Mouse (Mus musculus) limb, embryonic 12.5 days (tissue): Measurements from ENCODE around the gene Hnf1b. TPM values are rescaled to one million over a fixed set of nuclear protein-coding genes. Genes with fewer than 3 reads are reported as not detected.

Experiments used
- ATAC-seq: fragments of 200-750 bp; cut with Nextera tagmentation; 2 replicates; pipeline ENCODE4 v1.8.0; 2017; ENCODE audit warnings: low read depth, moderate TSS enrichment; ENCODE audit not compliant: insufficient number of reproducible peaks, insufficient read depth, low FRiP score, low TSS enrichment
- H3K27ac ChIP-seq: fragments of 300-500 bp; sonication (generic); 2 replicates; pipeline ENCODE4 v1.5.1; 2016; ENCODE audit warnings: mild to moderate bottlenecking, moderate library complexity
- H3K27me3 ChIP-seq: fragments of 300-500 bp; sonication (generic); 2 replicates; pipeline ENCODE4 v1.6.1; 2016; ENCODE audit warnings: mild to moderate bottlenecking, moderate library complexity
- H3K36me3 ChIP-seq: fragments of 300-500 bp; sonication (generic); 2 replicates; pipeline ENCODE4 v1.6.1; 2016; ENCODE audit warnings: mild to moderate bottlenecking, moderate library complexity
- H3K4me1 ChIP-seq: fragments of 300-500 bp; sonication (generic); replicated peaks from 2 replicates; pipeline ENCODE4 v1.6.1; 2016
- H3K4me2 ChIP-seq: fragments of 300-500 bp; sonication (generic); 2 replicates; pipeline ENCODE4 v1.6.1; 2016; ENCODE audit warnings: mild to moderate bottlenecking, moderate library complexity
- H3K4me3 ChIP-seq: fragments of 300-500 bp; sonication (generic); replicated peaks from 2 replicates; pipeline ENCODE4 v1.5.1; 2016; ENCODE audit warnings: mild to moderate bottlenecking
- H3K9ac ChIP-seq: fragments of 300-500 bp; sonication (generic); replicated peaks from 2 replicates; pipeline ENCODE4 v1.6.1; 2016; ENCODE audit warnings: mild to moderate bottlenecking, moderate library complexity
- H3K9me3 ChIP-seq: fragments of 300-500 bp; sonication (generic); 2 replicates; pipeline ENCODE4 v1.6.1; 2016; ENCODE audit warnings: mild to moderate bottlenecking, moderate library complexity
- WGBS: fragments of 180-500 bp; shearing (Covaris S2); methylation state at CpG from one replicate; pipeline ENCODE4 v1.1.7; 2016; 5-methylcytosine and 5-hydroxymethylcytosine counted together
- polyA plus RNA-seq: library from polyadenylated mRNA; unstranded; fragments of >200 nt; fragmentation: Nextera tagmentation; extraction: Ambion mirVana; gene quantifications from 2 replicates; pipeline ENCODE4 v1.2.1, GENCODE M21; 2016

Hnf1b gene
- polyA plus RNA-seq, 1 experiment from 2014 or later = not detected

DNA sequence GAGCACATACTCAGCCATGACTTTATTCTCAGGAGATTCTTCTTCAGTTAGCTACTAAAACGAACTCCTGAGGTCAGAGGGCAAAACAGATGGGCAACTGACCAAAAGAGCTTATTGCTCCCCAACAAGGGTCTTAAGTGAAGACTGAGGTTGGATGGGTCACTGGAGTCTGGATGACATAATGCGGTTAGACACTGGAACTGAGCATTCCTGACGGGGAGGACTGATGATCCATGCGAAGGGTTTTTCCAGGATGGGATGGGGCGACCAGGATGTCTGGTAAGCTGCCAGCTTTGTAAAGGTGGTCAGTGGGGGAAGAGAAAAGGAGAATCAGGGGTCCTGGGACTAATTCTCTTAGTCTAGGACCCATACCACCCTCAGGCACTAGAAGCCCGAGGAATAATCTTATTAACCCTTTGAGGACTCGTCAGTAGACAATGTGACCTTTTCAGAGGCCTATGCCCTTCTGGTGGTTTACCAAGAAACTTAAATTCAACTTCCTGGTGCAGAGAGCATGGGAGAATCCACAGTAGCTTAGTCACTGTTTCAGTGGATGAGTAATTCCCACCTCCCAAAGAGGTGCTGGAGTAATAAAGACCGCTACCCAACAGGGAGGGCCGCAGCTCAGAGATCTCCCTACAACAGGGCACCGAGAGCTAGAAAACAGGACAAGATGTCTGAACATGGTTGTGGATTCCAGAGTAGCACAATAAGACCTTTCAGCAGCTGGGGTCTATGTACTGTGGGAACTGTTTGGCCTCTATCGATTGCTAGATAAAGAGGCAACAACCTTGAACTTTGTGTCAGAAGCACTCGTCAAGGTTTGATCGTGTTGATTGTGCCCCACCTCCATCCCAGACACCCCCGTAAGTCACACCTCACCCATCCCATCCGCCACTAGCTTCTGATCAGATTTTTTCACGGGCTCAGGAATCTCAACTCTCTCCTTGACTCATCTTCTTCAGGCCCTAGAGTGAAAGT lies 46.9 kb downstream of the Hnf1b start:
- no peak for ATAC-seq
- Histone ChIP-seq H3K9ac (no peak overlapping the region), H3K4me2 (no peak overlapping the region), H3K4me1 (no peaks in the 10 kb centered on the region), H3K9me3 (no peaks in the 10 kb centered on the region), H3K27ac (no peak overlapping the region), H3K4me3 (no peak overlapping the region), H3K27me3 (no peaks in the 10 kb centered on the region), H3K36me3 (no peaks in the 10 kb centered on the region)
- 83% methylated on average over 16 of the region's 16 CpGs for WGBS

DNA sequence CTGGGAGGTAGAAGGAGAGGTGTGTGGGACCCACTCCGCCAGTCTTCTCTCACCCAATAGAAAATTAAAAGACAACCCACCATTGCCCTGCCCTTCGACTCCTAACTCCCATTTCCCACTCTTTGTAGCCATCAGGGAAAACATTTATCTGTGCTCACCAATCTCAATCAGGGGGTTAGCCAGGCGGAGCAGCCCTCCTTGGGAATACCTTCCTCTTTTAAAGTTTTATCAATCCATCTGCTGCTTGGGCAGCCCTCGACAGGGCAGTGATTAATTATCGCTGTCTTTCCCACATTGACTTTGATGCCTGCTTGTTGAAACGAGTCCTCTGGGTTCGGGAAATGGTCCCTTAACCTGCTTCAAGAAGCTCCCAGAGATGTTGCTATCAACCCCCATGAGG lies 47.7 kb downstream of the Hnf1b start:
- Histone ChIP-seq H3K27me3 (no peaks in the 10 kb centered on the region), H3K9ac (no peak overlapping the region), H3K4me3 (no peak overlapping the region), H3K27ac (no peak overlapping the region), H3K4me2 (no peak overlapping the region), H3K9me3 (no peaks in the 10 kb centered on the region), H3K36me3 (no peaks in the 10 kb centered on the region), H3K4me1 (no peaks in the 10 kb centered on the region)
- ATAC-seq = no peak
- 62% methylated on average over 7 of the region's 7 CpGs for WGBS

DNA sequence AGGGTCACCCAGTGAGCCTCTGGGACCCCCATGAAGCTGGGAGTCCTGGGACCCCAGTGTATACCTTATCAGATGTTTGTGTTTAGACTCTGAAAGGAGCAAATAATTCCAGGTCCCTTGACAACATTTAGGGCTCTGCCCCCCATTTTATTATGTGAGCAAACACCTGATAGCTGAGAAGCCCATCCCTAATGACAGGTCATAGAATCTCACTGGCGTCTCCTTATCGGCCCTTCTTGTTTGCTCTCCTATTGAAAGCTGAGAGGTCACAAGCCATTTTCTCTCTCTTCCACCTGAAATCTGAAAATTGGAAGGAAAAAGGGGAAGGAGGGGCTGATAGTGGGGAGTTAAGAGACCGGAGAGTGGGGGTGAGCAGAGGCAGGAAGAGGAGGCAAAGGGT lies 52.9 kb downstream of the Hnf1b start:
- Histone ChIP-seq H3K27ac (no peak overlapping the region), H3K4me3 (no peak overlapping the region), H3K4me2 (no peak overlapping the region), H3K4me1 (no peaks in the 10 kb centered on the region), H3K27me3 (no peaks in the 10 kb centered on the region), H3K9ac (no peak overlapping the region), H3K36me3 (no peaks in the 10 kb centered on the region), H3K9me3 (no peaks in the 10 kb centered on the region)
- ATAC-seq = no peak
- WGBS = 86% methylated on average over 3 of the region's 3 CpGs

DNA sequence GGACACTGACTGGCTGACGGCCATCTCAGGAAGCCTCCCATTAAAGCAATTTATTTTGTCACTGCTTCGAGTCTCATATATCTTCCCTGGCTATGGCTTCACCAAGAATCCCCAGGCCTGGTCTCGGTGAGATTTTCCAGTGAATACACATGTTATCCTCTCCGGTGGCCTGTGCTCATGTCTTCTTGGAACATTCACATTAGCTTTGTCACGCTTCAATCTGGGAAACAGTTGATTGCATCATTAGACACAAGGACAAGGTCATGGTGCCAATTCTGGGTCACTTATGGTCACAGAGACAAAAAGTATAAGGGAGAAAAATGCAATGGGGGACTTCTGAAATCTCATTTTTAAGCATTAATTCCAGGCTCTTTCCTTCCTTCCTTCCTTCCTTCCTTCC lies 55.9 kb downstream of the Hnf1b start:
- no peaks in the 10 kb centered on the region for H3K36me3 ChIP-seq
- no peak overlapping the region for H3K9ac ChIP-seq
- no peak for ATAC-seq
- no peaks in the 10 kb centered on the region for H3K27me3 ChIP-seq
- no peak overlapping the region for H3K4me3 ChIP-seq
- WGBS = 72% methylated on average over 5 of the region's 5 CpGs
- H3K4me2 ChIP-seq = no peak overlapping the region
- H3K9me3 ChIP-seq = no peaks in the 10 kb centered on the region
- no peak overlapping the region for H3K27ac ChIP-seq
- no peaks in the 10 kb centered on the region for H3K4me1 ChIP-seq

DNA sequence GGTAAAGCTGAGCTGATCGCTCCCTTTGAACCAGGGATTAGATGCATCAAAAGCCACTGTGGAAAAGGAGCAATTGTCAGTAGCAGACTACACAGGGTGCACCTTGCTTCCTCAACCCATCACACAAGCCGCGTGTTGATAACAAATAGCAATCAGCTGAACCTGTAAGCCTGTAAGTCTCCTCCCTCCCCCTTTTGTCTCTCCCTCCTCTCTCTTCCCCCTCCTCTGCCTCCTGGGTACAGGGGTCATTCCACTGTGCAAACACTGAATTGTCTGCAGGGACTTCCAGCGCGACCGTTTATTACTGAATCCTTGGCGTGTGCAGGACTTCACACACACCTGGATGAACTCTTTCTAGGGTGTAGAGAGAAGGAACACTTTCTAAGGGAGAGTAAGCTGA lies 58.5 kb downstream of the Hnf1b start:
- ATAC-seq = no peak
- Histone ChIP-seq H3K27me3 (no peaks in the 10 kb centered on the region), H3K4me2 (no peak overlapping the region), H3K4me1 (no peaks in the 10 kb centered on the region), H3K9me3 (no peaks in the 10 kb centered on the region), H3K9ac (no peak overlapping the region), H3K27ac (no peak overlapping the region), H3K36me3 (no peaks in the 10 kb centered on the region), H3K4me3 (no peak overlapping the region)
- WGBS = 40% methylated on average over 7 of the region's 7 CpGs

DNA sequence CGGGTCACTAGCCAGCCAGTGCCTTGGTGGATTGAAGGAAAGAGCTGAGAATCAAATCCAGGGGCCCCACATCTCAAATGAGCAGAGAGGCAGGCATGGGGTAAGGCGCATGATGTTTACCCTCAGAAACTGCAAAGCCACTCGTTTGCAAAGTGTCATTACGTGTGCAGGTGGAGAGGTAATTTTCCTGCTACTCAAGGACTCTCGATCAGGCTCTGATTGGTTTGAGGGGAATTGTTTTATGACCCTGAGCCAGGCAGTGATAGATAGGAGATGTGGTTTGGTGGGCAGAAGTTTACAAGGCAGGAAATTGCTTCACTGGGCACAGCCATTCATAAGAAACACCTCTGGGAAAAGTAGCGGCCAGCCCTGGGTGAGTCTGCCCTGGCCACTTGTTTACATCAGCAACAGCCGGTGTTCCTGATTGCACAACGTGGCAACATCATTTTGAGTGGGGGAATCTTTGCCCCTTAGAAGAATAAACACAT lies 64.0 kb downstream of the Hnf1b start:
- ATAC-seq = no peak
- Histone ChIP-seq H3K27ac (no peak overlapping the region), H3K9me3 (no peaks in the 10 kb centered on the region), H3K4me2 (no peak overlapping the region), H3K36me3 (no peaks in the 10 kb centered on the region), H3K4me1 (no peaks in the 10 kb centered on the region), H3K9ac (no peak overlapping the region), H3K27me3 (no peaks in the 10 kb centered on the region), H3K4me3 (no peak overlapping the region)
- WGBS = 18% methylated on average over 8 of the region's 8 CpGs

DNA sequence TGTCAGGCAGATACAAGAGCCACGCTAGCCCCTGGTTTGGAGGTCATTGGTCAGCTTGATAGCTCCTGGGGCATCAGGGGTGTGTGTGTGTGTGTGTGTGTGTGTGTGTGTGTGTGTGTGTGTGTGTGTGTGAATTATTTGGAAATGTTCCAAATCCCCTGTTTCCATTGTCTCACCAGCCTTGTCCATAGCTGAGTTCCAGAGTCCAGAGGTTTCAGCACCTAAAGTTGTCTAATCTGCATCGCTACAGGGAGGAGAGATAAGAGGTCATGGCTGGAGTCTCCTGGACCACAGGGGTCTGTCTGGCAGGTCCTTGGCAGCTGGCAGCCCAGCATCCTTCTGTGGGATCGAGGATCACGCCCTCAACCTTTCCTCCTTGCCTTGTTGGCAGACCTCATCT lies 64.6 kb downstream of the Hnf1b start:
- H3K36me3 ChIP-seq = no peaks in the 10 kb centered on the region
- H3K9ac ChIP-seq = no peak overlapping the region
- H3K27me3 ChIP-seq = no peaks in the 10 kb centered on the region
- no peaks in the 10 kb centered on the region for H3K9me3 ChIP-seq
- no peak overlapping the region for H3K4me2 ChIP-seq
- H3K27ac ChIP-seq = no peak overlapping the region
- no peak overlapping the region for H3K4me3 ChIP-seq
- H3K4me1 ChIP-seq = no peaks in the 10 kb centered on the region
- ATAC-seq = no peak
- 72% methylated on average over 4 of the region's 4 CpGs for WGBS

DNA sequence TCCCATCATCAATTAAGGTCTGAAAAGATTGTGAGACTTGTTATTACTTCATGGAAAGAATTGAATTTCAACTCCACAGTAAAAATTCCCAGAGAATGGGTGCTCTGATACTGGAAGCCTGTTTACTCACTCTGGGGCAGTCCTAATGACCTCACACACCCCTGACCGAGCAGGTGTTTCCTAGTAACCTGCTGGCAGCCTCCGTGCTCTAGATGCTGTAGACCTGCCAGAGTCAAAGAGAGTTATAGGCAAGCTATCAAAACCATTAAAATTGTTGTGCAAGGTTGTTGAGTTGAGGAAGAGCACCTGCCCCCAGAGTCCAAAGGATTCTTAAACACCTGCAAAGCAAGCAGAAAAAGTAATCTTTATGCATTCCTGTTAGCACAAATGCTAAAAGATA lies 72.7 kb downstream of the Hnf1b start:
- no peak overlapping the region for H3K9ac ChIP-seq
- 48% methylated on average over 2 of the region's 2 CpGs for WGBS
- no peak for ATAC-seq
- H3K27me3 ChIP-seq = no peaks in the 10 kb centered on the region
- H3K36me3 ChIP-seq = no peaks in the 10 kb centered on the region
- H3K27ac ChIP-seq = no peak overlapping the region
- H3K4me1 ChIP-seq = no peaks in the 10 kb centered on the region
- H3K4me3 ChIP-seq = no peak overlapping the region
- H3K9me3 ChIP-seq = no peaks in the 10 kb centered on the region
- H3K4me2 ChIP-seq = no peak overlapping the region

DNA sequence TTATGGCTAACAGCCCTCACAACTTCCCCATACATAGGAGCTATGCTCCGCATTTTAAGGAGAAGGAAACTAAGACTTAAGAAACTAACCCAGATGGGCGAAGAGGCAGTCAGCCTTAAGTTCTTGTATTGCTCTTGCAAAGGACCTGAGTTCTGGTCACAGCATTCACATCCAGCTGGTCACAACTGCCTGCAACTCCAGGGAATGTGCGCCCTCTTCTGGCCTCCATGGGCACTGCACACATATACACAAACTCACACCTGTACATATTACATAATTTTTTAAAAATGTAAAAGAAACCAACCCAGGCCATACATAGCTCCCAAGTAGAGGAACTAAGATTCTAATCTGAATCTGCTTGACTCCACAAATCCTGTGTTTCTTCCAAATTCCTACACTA lies 77.2 kb downstream of the Hnf1b start:
- WGBS = 53% methylated on average over 3 of the region's 3 CpGs
- Histone ChIP-seq H3K4me2 (no peak overlapping the region), H3K9me3 (no peaks in the 10 kb centered on the region), H3K4me1 (no peaks in the 10 kb centered on the region), H3K9ac (no peak overlapping the region), H3K36me3 (no peaks in the 10 kb centered on the region), H3K27me3 (no peaks in the 10 kb centered on the region), H3K27ac (no peak overlapping the region), H3K4me3 (no peak overlapping the region)
- no peak for ATAC-seq

DNA sequence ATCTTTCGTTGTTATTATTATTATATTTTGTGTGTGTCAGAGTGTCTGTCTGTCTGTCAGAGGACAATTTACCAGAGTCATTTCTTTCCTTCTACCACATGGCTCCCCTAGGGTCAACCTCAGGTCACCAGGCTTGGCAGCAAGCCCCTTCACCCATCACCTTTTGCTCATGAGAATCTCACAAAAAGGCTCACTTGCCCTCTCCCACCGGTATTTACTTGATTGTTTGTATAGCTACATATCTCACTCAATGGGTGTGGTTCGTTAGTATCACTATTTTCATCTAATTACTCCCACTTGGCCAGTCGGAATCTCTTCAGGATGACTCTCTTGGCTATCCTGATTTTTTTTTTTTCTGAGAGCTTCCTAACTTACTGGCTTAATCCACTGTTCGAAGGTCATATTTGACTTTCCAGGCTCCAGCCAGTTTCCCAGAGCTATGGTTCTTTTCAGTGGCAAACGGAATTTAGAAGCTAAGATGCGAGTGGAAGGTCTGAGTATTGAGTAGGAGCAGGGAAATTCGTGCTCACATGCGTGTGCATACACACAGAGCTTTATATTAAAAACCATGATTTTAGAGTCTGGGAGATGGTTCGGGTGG lies 82.7 kb downstream of the Hnf1b start:
- Histone ChIP-seq H3K27ac (no peak overlapping the region), H3K9ac (no peak overlapping the region), H3K4me1 (no peaks in the 10 kb centered on the region), H3K36me3 (no peaks in the 10 kb centered on the region), H3K4me2 (no peak overlapping the region), H3K4me3 (no peak overlapping the region), H3K9me3 (no peaks in the 10 kb centered on the region), H3K27me3 (no peaks in the 10 kb centered on the region)
- ATAC-seq = no peak
- WGBS = 78% methylated on average over 10 of the region's 10 CpGs

DNA sequence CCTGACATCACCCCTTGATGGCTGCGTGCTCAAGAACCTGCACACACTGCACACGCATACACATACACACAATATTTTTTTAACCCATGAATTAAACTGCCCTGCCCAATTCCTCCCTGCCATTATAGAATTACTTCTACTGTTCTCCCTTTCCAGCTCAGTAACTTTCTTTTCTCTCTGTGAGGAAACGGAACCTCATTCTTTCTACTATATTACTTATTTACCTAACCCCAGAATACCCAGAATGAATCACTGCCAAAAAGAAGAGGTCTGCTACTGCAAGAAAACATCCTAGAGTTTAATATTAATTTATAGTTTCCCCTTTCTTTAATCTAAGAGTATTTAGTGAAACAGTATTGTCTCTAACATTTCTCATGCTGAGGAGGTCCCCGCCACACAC lies 83.5 kb downstream of the Hnf1b start:
- 88% methylated on average over 4 of the region's 4 CpGs for WGBS

More for the DNA sequence above, 83.5 kb downstream of the Hnf1b start:
- no peaks in the 10 kb centered on the region for H3K36me3 ChIP-seq
- no peak overlapping the region for H3K27ac ChIP-seq
- H3K4me1 ChIP-seq = no peaks in the 10 kb centered on the region
- H3K9ac ChIP-seq = no peak overlapping the region
- no peak for ATAC-seq
- no peaks in the 10 kb centered on the region for H3K27me3 ChIP-seq
- H3K9me3 ChIP-seq = no peaks in the 10 kb centered on the region
- H3K4me3 ChIP-seq = no peak overlapping the region
- H3K4me2 ChIP-seq = no peak overlapping the region
